Mouse (Mus musculus): ENCODE results near the gene Hyal3. TPM values are rescaled to one million over a fixed set of nuclear protein-coding genes. Genes with fewer than 3 reads are reported as not detected.
A peak's percentile ranks its signal among the peaks of the same experiment; 100 is the strongest.

The Hyal3 gene
- polyA plus RNA-seq, 1 experiment from 2014 or later: 1.3 TPM

- H3K9me3 ChIP-seq: no peaks in the 10 kb centered on the region
- H3K4me3 ChIP-seq: no peak overlapping the region
- H3K4me1 ChIP-seq: peaks cover 10% of the 10 kb centered on the region
- ATAC-seq (replicated peaks): no peak
- no peak overlapping the region for H3K4me2 ChIP-seq (replicated peaks)
- H3K36me3 ChIP-seq: peaks cover 65% of the 10 kb centered on the region
- H3K27me3 ChIP-seq: no peaks in the 10 kb centered on the region
- 84% methylated on average over 13 of the region's 13 CpGs for WGBS
- H3K27ac ChIP-seq (replicated peaks): peak overlapping the region; percentile 44; the same call in 1 of the 2 replicates
- no peak overlapping the region for H3K9ac ChIP-seq (replicated peaks)
These were observed 38.9 kb downstream of the Hyal3 start for GRCm38 (mm10) chr9:107619546-107619879.

DNA sequence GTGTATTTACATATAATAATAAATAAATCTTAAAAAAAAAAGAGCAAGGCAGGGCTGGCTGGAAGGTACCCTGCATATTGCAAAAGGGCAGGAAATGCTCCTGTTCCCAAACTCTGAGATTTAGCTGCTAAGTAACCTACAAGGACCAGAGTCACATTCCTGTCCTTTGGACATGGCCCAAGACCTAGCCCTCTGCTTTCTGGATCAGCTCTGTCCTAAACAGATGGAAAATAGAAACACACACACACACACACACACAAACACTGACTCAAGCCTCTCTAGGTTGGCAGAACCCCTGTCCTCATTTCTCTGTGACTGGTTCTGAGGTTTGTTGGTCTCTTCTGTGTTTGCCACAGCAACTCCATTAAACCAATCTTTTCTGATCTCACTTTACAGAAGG, 40.3 kb downstream of the Hyal3 start:
- no peak overlapping the region for H3K4me3 ChIP-seq
- peaks cover 55% of the 10 kb centered on the region for H3K36me3 ChIP-seq
- H3K27ac ChIP-seq (replicated peaks): no peak overlapping the region
- H3K9me3 ChIP-seq: no peaks in the 10 kb centered on the region
- ATAC-seq (replicated peaks): no peak
- H3K4me1 ChIP-seq: peaks cover 19% of the 10 kb centered on the region
- H3K27me3 ChIP-seq: no peaks in the 10 kb centered on the region
- no peak overlapping the region for H3K9ac ChIP-seq (replicated peaks)
- no peak overlapping the region for H3K4me2 ChIP-seq (replicated peaks)

DNA sequence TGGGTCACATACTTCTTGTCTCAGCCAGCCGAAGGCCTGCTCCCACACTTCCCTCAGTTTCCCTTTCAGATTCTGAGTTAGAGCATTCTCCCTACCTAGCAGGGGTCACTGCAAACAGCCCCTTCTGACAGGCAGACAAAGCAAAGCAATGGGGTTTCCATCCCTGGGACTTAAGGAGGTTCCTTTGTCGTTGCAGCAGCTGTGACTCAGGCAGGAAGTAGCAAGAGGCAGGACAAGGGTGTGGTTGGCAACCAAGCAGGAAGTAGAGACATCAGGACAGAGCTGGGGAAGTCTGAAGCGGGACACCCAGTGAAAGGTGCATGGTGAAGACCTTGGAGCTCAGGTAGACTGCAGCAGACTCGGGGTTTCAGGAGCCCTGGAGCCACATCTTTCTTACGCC, 43.9 kb downstream of the Hyal3 start:
- Histone ChIP-seq H3K9me3 (no peaks in the 10 kb centered on the region), H3K27ac (replicated peaks) (peak overlapping the region; percentile 89), H3K4me2 (replicated peaks) (no peak overlapping the region), H3K4me1 (peaks cover 49% of the 10 kb centered on the region), H3K36me3 (peaks cover 25% of the 10 kb centered on the region), H3K27me3 (no peaks in the 10 kb centered on the region), H3K9ac (replicated peaks) (no peak overlapping the region), H3K4me3 (no peak overlapping the region)
- no peak for ATAC-seq (replicated peaks)
- 65% methylated on average over 5 of the region's 5 CpGs for WGBS

GRCm38 (mm10) chr9:107624951-107625350, 44.3 kb downstream of the Hyal3 start:
- Histone ChIP-seq H3K36me3 (peaks cover 21% of the 10 kb centered on the region), H3K4me3 (no peak overlapping the region), H3K9me3 (no peaks in the 10 kb centered on the region), H3K4me1 (peaks cover 53% of the 10 kb centered on the region), H3K27me3 (no peaks in the 10 kb centered on the region), H3K9ac (replicated peaks) (no peak overlapping the region), H3K4me2 (replicated peaks) (no peak overlapping the region), H3K27ac (replicated peaks) (peak overlapping the region; percentile 89)
- 78% methylated on average over 3 of the region's 3 CpGs for WGBS
- no peak for ATAC-seq (replicated peaks)

- no peaks in the 10 kb centered on the region for H3K27me3 ChIP-seq
- H3K9me3 ChIP-seq: no peaks in the 10 kb centered on the region
- H3K4me3 ChIP-seq: no peak overlapping the region
- peaks cover 59% of the 10 kb centered on the region for H3K4me1 ChIP-seq
- H3K27ac ChIP-seq (replicated peaks): peak overlapping the region; percentile 89
- no peak for ATAC-seq (replicated peaks)
- H3K4me2 ChIP-seq (replicated peaks): no peak overlapping the region
- WGBS: 84% methylated on average over 12 of the region's 12 CpGs
- H3K9ac ChIP-seq (replicated peaks): no peak overlapping the region; the same call in 1 of the 2 replicates
- peaks cover 17% of the 10 kb centered on the region; the same call in 1 of the 2 replicates for H3K36me3 ChIP-seq
These were observed 44.9 kb downstream of the Hyal3 start for GRCm38 (mm10) chr9:107625351-107626128.

- H3K36me3 ChIP-seq: peaks cover 17% of the 10 kb centered on the region; the same call in 1 of the 2 replicates
- H3K9ac ChIP-seq (replicated peaks): peak overlapping the region; percentile 44
- no peaks in the 10 kb centered on the region for H3K9me3 ChIP-seq
- 17% methylated on average over 15 of the region's 15 CpGs for WGBS
- ATAC-seq (replicated peaks): peak; percentile 53
- H3K4me1 ChIP-seq: peaks cover 67% of the 10 kb centered on the region
- peak overlapping the region; percentile 19 for H3K4me3 ChIP-seq
- H3K27ac ChIP-seq (replicated peaks): peak overlapping the region; percentile 89
- H3K27me3 ChIP-seq: no peaks in the 10 kb centered on the region
- H3K4me2 ChIP-seq (replicated peaks): peak overlapping the region; percentile 38
These were observed 45.7 kb downstream of the Hyal3 start for GRCm38 (mm10) chr9:107626158-107626843.

DNA sequence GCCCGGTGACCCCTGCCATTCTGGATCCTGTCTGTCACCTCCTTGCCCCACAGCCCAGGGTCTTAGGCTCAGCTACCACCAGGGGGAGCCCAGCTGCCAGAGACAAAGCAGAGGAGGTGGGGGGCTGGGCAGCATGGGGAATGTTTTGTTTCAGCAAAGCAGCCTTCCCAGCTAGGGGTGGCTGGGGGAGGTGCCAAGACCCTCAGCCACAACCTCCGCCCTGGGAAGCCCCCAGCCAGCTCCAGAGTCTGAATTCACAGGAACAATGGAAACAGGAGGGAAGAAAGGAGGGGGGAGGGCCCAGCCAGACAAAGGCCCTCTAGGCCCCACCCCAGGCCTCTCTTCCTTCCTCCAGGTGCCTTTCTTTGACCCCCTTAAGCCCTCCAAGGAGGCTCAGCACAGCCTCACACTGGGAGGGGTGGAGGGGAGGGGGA, 46.2 kb downstream of the Hyal3 start:
- peak overlapping the region; percentile 44 for H3K9ac ChIP-seq (replicated peaks)
- H3K4me1 ChIP-seq: peaks cover 72% of the 10 kb centered on the region
- no peaks in the 10 kb centered on the region for H3K9me3 ChIP-seq
- peak overlapping the region; percentile 19 for H3K4me3 ChIP-seq
- H3K36me3 ChIP-seq: peaks cover 17% of the 10 kb centered on the region; the same call in 1 of the 2 replicates
- H3K4me2 ChIP-seq (replicated peaks): peak overlapping the region; percentile 38
- H3K27me3 ChIP-seq: no peaks in the 10 kb centered on the region
- 0% methylated on average over 2 of the region's 2 CpGs for WGBS
- H3K27ac ChIP-seq (replicated peaks): peak overlapping the region; percentile 89
- ATAC-seq (replicated peaks): peak; percentile 67

DNA sequence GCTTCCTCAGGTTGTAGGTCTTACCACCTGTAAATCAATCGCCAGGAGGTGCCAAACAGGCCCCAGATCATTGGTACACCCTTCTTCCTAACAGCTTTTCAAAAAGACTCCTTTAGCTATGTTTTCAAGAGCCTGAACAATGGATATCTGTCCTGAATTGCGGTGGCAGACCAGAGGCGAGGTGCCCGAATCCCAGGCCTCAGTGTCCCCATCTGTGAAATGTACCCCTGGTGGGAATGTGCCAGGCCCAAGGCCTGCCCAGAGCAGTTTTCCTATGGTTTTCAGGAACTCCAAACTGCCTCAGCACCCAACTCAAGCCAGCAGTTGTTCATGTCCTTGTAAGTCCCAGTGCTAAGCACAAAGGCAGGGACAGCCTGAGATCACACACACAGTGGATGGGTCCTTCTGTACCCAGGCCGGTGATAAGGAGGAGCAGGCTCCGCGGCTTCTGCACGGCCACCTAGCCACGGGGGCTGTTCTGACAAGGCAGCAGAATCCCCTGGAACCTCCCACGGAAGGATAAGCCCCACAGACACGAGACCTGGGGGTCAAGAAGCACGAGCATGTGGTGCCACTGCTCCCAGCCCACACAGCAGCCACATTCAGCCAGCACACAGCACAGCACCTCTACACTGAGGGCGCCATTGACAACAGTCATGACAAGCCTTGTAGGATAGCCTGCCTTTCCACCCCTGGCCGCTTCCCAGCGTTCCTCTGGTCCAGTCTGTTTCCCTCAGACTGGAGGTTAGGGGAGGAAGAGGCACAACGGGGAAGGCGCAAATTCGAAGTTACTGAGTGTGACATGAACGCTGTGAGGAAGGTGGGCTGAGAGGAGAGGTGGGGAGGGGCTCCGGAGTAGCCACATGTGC, 47.0 kb downstream of the Hyal3 start:
- H3K9ac ChIP-seq (replicated peaks): peak overlapping the region; percentile 33
- no peaks in the 10 kb centered on the region for H3K9me3 ChIP-seq
- peak overlapping the region; percentile 38 for H3K4me2 ChIP-seq (replicated peaks)
- peaks cover 9% of the 10 kb centered on the region; the same call in 1 of the 2 replicates for H3K36me3 ChIP-seq
- no peaks in the 10 kb centered on the region for H3K27me3 ChIP-seq
- no peak for ATAC-seq (replicated peaks)
- H3K27ac ChIP-seq (replicated peaks): peak overlapping the region; percentile 89
- no peak overlapping the region for H3K4me3 ChIP-seq
- peaks cover 80% of the 10 kb centered on the region for H3K4me1 ChIP-seq
- WGBS: 13% methylated on average over 20 of the region's 20 CpGs

GRCm38 (mm10) chr9:107628721-107629410, 48.2 kb downstream of the Hyal3 start:
- Histone ChIP-seq H3K36me3 (0 out of 2 replicates have a peak, but pooled peaks cover 4% of the 10 kb centered on the region), H3K9me3 (no peaks in the 10 kb centered on the region), H3K4me3 (no peak overlapping the region), H3K4me1 (peaks cover 88% of the 10 kb centered on the region), H3K27ac (replicated peaks) (peak overlapping the region; percentile 89), H3K27me3 (no peaks in the 10 kb centered on the region), H3K9ac (replicated peaks) (peak overlapping the region; percentile 33), H3K4me2 (replicated peaks) (peak overlapping the region; percentile 36)
- ATAC-seq (replicated peaks): no peak
- WGBS: 34% methylated on average over 15 of the region's 15 CpGs

- Histone ChIP-seq H3K36me3 (0 out of 2 replicates have a peak, but pooled peaks cover 4% of the 10 kb centered on the region), H3K4me3 (no peak overlapping the region), H3K4me1 (peaks cover 91% of the 10 kb centered on the region), H3K9me3 (no peaks in the 10 kb centered on the region), H3K27ac (replicated peaks) (peak overlapping the region; percentile 89), H3K9ac (replicated peaks) (peak overlapping the region; percentile 33), H3K4me2 (replicated peaks) (peak overlapping the region; percentile 36), H3K27me3 (no peaks in the 10 kb centered on the region)
- no peak for ATAC-seq (replicated peaks)
- WGBS: 21% methylated on average over 4 of the region's 4 CpGs
These were observed 48.8 kb downstream of the Hyal3 start for GRCm38 (mm10) chr9:107629411-107629730.

DNA sequence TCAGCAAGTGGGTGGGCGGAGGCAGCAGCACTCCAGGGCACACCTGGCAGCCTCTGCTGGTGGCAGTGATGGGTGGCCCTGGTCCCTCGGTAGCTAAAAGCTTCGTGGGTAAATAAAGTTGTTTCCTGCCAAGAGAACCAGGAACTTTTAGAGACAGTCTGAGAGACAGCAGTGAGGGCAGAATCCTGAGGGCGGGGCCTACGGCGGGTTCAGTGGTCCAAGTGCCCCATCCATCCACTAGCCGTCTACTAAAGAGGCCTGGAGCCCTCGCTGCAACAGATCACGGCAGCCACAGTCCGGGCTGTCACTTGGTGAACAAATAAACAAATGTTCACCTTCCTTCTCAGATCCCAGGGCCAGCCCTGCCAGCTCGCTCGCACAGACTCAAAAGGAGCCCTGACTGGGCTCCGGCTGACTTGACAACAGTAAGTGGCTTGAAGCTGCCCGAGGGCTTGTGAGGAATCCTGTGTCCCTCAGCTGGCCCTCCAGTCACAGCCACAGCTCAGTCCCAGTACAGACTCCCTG, 49.3 kb downstream of the Hyal3 start:
- WGBS: 4% methylated on average over 14 of the region's 14 CpGs
- Histone ChIP-seq H3K4me3 (peak overlapping the region; percentile 10; the same call in 1 of the 2 replicates), H3K4me1 (peaks cover 94% of the 10 kb centered on the region), H3K9me3 (no peaks in the 10 kb centered on the region), H3K36me3 (0 out of 2 replicates have a peak, but pooled peaks cover 4% of the 10 kb centered on the region), H3K9ac (replicated peaks) (peak overlapping the region; percentile 39), H3K27me3 (no peaks in the 10 kb centered on the region), H3K4me2 (replicated peaks) (peak overlapping the region; percentile 36), H3K27ac (replicated peaks) (peak overlapping the region; percentile 89)
- peak; percentile 1; the same call in 1 of the 2 replicates for ATAC-seq (replicated peaks)
